Mouse (Mus musculus): Measurements from ENCODE around the gene Cic. TPM values are rescaled to one million over a fixed set of nuclear protein-coding genes. Genes with fewer than 3 reads are reported as not detected.

The Cic gene
- polyA plus RNA-seq (2017; shearing (Covaris generic)): 10 to 100 TPM; 30.3 to 31.4 TPM

GRCm38 (mm10) chr7:25267301-25267750 is at the start of gene Cic:
Gene Cic (plus strand): TSS chr7:25267704.

GRCm38 (mm10) chr7:25220457-25221101 is 46.9 kb upstream of the Cic start, which contains the start of gene Dedd2:
Gene Dedd2 (minus strand): TSS chr7:25220615.

GRCm38 (mm10) chr7:25221102-25221883 is 46.2 kb upstream of the Cic start, which contains the start of gene Zfp526:
Gene Zfp526 (plus strand): TSS chr7:25221425.

GRCm38 (mm10) chr7:25237249-25238014 is 30.1 kb upstream of the Cic start, which contains the start of gene Gsk3a:
Gene Gsk3a (minus strand): TSS chr7:25237851.

GRCm38 (mm10) chr7:25250141-25250972 is 17.1 kb upstream of the Cic start, which contains the start of gene Erf:
Gene Erf (minus strand): TSS chr7:25250761.

GRCm38 (mm10) chr7:25297454-25298325 is 30.2 kb downstream of the Cic start, which contains the start of gene Pafah1b3:
Gene Pafah1b3 (minus strand): TSS chr7:25297986.

GRCm38 (mm10) chr7:25301063-25301462 is 33.6 kb downstream of the Cic start, which contains the start of gene Prr19:
Gene Prr19 (plus strand): TSS chr7:25301411.

GRCm38 (mm10) chr7:25305956-25306613 is 38.6 kb downstream of the Cic start, which contains the start of gene Tmem145:
Gene Tmem145 (plus strand): TSS chr7:25306106.

GRCm38 (mm10) chr7:25316532-25317445 is 49.3 kb downstream of the Cic start, which contains the start of gene Megf8:
Gene Megf8 (plus strand): TSS chr7:25317164.

Other genes starting within 250 kb of the Cic start
- gene Grik5, start 195.4 kb upstream of the Cic start, polyA plus RNA-seq (2017; shearing (Covaris generic)): 1 to 10 TPM; 9.0 to 9.7 TPM
- gene Zfp574, start 195.1 kb upstream of the Cic start, polyA plus RNA-seq (2017; shearing (Covaris generic)): 10 to 100 TPM; 29.8 to 38.6 TPM
- 100 to 1,000 TPM in 1 of 2 experiments, 10 to 100 TPM in 1; 66.9 to 118 TPM for gene Pou2f2, start 88.0 kb upstream of the Cic start, polyA plus RNA-seq (2017; shearing (Covaris generic))
- 100 to 1,000 TPM in 1 of 2 experiments, 10 to 100 TPM in 1; 97.0 to 125 TPM for gene Dedd2, start 47.1 kb upstream of the Cic start, polyA plus RNA-seq (2017; shearing (Covaris generic))
- 1 to 10 TPM; 3.4 to 3.5 TPM for gene Zfp526, start 46.3 kb upstream of the Cic start, polyA plus RNA-seq (2017; shearing (Covaris generic))
- gene Gsk3a, start 29.9 kb upstream of the Cic start, polyA plus RNA-seq (2017; shearing (Covaris generic)): 10 to 100 TPM; 85.3 to 85.7 TPM
- 1 to 10 TPM; 1.5 to 1.9 TPM for gene Erf, start 16.9 kb upstream of the Cic start, polyA plus RNA-seq (2017; shearing (Covaris generic))
- gene Pafah1b3, start 30.3 kb downstream of the Cic start, polyA plus RNA-seq (2017; shearing (Covaris generic)): 10 to 100 TPM; 24.1 to 47.5 TPM
- not detected for gene Prr19, start 33.7 kb downstream of the Cic start, polyA plus RNA-seq (2017; shearing (Covaris generic))
- under 1 TPM in 1 of 2 experiments, not detected in 1; 0.67 TPM for gene Tmem145, start 38.4 kb downstream of the Cic start, polyA plus RNA-seq (2017; shearing (Covaris generic))
- under 1 TPM; 0.25 to 0.39 TPM for gene Megf8, start 49.5 kb downstream of the Cic start, polyA plus RNA-seq (2017; shearing (Covaris generic))
- not detected for gene Cnfn, start 102.0 kb downstream of the Cic start, polyA plus RNA-seq (2017; shearing (Covaris generic))
- 10 to 100 TPM; 13.8 to 15.9 TPM for gene Lipe, start 131.0 kb downstream of the Cic start, polyA plus RNA-seq (2017; shearing (Covaris generic))
- 1 to 10 TPM in 1 of 2 experiments, under 1 TPM in 1; 0.57 to 1.1 TPM for gene Cxcl17, start 145.2 kb downstream of the Cic start, polyA plus RNA-seq (2017; shearing (Covaris generic))
- gene Ceacam1, start 209.9 kb downstream of the Cic start, polyA plus RNA-seq (2017; shearing (Covaris generic)): 1 to 10 TPM; 2.4 to 3.5 TPM